Mouse (Mus musculus) right cerebral cortex, postnatal 4 days (tissue): Measurements from ENCODE around the gene Khdc4.
A peak's percentile ranks its signal among the peaks of the same experiment; 100 is the strongest.
"Not testable (repeated sequence)": the region's sequence is repeated elsewhere in the genome, so short reads cannot be mapped to it uniquely, and the experiment has no call there.

Source experiments
- DNase-seq: peaks from one replicate; pipeline ENCODE4 v3.0.0-alpha.2; 2022

Khdc4 gene

DNA sequence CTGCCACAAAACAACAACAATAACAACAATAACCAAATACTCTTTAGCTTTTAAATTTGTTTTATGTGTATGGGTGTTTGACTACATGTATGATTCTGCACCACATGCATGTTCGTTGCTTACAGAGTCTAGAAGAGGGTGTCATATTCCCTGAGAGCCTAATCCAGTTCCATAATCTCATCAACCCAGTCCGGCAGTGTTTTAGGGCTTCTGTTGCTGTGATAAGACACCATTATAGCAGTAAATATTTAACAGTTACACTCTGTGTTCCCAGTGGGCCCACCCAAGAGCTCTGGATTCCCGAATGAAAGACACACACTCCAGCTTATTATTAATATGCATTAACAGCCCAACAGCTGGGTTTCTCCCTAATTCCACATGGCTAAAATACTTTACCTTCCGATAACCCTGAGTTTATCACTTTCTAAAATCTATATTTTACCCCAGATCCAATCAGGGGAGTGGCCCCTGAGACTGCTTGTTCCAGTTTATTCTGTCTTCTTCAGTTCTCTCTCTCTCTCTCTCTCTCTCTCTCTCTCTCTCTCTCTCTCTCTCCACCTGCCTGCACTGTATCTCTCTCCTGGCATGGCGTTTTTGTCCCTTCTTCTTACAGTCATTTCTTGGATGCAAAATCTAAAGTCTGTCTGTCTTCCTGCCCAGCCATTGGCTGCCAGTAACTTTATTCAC is 27.0 kb upstream of the Khdc4 start:
- DNase-seq = no peak

DNA sequence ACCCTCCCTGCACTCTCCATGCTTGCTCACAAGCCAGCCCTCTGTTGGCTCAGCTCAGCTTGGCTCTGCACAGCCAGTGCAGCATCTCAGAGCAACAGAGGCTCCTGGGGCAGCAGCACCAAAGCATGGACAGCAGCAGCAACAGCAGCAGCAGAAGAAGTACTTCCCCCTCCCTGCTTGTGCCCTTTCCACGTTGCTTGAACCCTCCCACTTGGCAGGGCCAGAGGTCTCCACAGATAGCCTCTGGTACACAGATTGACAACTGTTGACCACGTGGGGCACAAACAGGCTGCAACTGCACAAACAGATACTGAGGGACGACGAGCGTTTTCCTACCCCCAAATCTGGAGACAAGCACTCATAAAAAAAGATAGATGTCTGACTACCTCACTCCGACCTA is 25.8 kb upstream of the Khdc4 start:
- DNase-seq = no peak

DNA sequence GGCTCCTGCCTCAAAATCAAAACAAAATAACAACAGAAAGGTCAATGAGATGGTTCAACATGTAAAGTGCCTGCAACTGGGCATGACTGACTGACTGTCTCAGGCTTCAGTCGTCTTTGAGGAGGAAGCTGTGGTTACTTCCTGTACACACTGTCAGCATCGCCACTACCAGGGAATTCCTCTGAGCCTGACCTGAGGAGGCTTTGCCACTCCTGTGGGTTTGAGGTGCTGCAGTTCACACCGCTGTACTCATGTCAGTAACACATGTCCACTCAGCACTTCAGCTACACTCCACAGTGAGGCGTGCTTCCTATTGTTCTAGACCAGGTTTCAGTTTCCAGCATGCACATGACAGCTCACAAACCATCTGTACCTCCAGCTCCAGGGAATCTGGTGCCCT is 21.5 kb upstream of the Khdc4 start:
- DNase-seq = no peak

DNA sequence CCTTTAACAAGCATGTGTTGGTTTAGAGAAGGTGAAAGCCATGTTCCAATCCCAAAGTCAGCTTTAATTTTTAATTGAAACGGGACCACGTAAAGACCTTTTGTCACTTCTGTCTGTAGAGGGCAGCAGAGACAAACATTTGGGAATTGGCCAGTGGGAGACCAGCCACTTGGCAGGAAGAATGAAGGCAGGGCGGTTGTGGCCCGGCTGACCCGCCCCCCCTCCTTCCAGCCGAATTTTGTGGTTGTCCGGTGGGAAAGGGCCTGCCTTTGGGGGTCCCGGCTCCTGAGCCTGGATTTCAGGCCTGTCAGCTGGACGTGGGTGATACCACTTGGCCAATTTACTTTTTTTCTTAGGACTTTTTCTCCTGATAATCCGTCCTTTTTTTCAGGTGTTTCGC is 8.2 kb upstream of the Khdc4 start:
- DNase-seq = peak; percentile 44

DNA sequence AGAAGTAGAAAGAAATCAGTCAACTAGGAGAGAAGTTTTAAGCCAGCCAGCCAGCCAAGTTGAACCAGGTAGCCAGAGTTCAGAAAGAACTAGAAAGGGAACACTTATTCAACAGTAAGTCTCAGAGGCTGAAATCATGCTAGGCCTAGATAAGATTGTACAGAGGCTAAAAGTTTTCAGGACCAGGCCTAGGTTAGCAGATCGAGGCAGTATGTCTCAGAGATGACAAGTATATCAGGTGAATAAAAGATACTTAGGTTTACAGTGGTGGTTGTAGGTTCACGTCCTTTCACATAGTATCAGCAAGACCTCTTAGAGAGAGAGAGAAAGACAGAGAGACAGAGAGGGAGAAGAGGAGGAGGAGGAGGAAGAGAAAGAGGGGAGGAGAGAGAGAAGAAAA is 1.8 kb upstream of the Khdc4 start:
- DNase-seq = no peak

DNA sequence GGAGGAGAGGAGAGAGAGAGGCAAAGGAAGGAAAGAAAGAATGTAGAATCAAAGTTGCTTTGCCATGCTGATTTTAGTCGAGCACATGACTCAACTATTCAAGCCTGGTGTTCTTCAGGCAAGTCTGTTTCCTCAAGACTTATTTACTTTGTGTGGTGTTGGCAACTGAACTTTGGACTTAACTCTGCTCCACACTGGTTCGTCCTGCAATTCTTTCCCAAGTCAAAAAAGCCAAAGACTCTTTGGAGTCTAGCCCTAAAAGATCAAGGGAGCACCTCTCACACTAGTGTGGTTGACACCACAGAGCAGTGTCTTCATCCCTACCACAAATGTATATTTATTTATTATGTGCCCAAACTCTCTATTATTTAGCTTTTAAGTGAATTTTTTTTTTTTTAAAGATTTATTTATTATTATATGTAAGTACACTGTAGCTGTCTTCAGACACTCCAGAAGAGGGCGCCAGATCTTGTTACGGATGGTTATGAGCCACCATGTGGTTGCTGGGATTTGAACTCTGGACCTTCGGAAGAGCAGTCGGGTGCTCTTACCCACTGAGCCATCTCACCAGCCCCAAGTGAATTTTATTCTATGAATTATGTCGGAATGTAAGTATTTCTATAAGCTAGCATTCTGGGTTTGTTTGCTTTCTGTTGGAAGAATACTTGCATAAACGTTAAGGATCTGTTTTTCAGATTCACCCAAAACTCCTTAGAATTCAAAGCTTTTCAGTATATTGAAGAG is 1.2 kb upstream of the Khdc4 start:
- no peak for DNase-seq

DNA sequence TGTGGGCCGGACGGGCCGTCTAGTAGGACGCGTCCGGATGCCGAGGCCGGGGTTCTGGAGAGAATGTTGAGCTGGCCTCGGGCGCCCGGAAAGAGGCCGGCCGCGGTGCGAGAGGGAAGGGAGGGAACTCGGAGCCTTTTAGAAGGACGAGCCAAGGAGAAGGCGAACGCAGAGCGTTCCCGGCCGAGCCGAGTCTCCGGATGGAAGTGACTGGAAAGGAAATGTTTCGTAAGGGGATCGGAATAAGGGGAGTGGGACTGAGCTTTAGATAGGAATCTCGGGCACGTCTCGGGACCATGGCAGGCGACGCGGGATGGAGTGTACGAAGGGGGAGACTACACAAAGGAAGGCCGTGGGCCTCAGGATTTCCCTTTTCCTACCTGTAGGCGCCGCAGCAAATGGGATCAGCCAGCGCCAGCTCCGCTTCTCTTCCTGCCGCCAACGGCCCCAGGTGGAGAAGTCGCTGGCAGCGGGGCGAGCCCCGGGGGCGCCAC is 402 bp downstream of the Khdc4 start:
- peak; percentile 48 for DNase-seq

DNA sequence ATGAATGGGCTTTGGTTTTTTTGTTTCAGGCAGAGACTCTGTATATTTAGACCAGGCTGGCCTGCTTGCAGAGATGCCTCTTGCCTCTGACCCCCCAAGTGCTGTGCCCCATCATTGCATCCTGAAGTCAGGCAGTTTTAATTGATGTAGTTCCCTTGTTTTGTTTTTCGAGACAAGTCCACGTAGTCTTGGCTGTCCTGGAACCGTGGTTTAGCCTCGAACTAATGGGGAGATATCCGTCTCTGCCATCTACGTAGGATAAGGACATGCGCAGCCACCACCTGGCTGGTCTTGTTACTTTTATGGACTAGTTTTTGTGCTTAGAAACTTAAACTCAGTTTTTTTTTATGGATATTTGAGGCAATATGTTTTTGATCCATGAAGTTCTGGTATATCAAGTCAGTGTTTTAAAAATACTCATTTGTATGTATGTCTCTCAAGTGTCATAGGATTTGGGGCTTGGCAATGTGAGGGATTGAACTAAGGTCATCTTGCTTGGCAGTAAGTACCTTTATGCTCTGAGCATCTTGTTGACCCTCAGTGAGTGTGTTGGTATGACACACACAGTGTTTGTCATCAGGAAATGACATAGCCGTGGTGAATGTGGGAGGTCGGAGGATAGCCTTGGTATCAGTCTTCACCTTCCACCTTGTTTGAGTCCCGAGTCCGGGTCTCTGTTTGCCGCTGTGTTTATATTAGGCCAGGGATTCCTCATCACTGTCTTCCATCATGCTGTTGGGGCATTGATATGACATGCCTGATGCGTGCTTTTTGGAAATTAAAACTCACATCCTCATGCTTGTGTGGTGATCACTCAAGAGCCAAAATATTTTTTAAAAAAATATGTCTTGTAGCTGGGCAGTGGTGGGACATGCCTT is 1.4 kb downstream of the Khdc4 start:
- no peak for DNase-seq

DNA sequence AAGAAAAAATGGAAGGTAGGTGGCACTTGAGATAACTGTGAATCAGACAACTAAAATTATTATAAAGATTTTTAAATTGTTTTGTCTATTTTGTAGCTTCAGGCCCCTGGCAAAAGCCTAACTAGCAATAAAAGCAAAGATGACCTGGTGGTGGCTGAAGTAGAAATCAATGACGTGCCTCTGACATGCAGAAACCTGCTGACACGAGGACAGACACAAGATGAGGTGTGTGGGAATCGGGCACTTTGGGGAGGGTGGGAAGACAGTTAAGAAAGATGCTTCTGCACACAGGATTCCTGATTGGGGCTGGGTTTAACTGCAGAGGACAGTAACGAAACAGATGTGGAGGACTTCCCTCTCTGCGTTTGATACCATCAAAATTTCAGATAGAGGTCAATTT is 3.5 kb downstream of the Khdc4 start:
- no peak for DNase-seq

DNA sequence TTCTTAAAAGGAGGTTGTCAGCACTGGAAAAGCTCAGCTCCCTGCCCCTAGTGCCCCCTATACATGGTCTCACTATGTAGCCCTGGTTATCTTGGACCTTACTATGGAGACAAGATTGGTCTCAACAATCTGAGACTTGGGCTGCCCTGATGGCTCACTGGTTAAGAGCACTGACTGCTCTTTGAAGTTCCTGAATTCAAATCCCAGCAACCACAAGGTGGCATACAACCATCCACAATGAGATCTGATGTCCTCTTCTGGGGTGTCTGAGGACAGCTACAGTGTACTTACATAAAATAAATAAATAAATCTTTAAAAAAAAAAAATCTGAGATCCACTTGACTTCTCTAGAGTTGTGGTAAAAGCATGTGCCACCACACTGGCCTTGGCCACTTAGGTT is 9.9 kb downstream of the Khdc4 start:
- DNase-seq = no peak

DNA sequence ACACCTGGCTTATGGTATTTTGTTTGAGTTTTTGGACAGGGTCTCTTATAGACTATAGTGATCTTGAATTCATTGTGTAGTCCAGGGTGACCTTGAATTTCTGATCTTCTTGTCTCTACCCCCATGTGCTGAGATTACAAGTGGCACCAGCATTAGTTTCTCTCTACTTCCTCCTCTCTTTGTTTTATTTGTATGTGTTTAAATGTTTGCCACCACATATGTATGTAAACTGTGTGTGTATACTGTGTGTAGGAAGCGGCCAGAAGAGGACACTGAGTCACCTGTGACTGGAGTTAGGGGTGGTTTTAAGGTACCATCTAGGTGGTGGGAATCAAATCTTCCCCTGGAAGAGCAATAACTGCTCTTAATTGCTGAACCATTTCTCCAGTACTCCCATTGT is 12.4 kb downstream of the Khdc4 start:
- DNase-seq = no peak

DNA sequence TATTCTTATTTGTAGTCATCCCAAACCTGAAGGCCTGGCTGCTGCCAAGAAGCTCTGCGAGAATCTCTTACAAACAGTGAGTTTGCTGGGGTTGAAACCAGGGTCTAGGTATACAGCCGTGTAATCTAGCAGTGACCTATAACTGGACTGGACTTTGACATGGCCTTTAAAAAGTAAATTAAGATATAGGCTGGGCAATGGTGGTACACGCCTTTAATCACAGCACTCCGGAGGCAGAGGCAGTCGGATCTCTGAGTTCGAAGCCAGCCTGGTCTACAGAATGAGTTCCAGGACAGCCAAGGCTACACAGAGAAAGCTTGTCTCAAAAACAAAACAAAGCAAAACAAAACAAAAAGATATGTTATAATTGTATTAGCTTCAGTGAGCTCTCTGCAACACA is 13.2 kb downstream of the Khdc4 start:
- no peak for DNase-seq

DNA sequence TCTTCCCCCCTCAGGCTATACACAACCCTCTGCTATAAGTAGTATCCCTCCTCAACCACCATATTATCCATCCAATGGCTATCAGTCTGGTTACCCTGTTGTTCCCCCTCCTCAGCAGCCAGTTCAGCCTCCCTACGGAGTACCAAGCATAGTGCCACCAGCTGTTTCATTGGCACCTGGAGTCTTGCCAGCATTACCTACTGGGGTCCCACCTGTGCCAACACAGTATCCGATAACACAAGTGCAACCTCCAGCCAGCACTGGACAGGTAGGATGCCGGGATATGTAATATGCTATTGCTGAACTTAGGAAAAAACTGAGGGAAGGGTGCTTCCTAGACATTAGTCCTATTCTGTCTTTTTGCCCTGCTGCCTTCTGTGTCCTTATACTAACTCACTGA is 14.6 kb downstream of the Khdc4 start:
- DNase-seq = no peak

DNA sequence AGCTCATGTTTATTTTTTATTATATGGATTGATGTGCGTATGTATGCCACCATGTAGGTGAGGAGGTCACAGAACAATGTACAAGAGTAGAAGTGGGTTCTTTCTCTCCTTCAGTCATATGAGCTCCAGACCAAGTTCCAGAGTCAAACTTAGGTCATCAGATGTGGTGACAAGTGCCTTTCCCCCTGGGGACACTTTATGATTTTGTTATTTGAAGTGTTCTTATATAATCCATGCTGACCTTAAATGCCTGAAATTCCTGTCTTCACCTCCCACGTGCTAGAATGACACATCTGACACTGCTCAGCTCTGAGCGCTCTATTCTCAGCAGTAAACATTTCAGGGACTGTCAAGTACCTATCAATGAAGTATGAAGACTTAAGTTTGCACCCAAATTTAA is 15.6 kb downstream of the Khdc4 start:
- no peak for DNase-seq

DNA sequence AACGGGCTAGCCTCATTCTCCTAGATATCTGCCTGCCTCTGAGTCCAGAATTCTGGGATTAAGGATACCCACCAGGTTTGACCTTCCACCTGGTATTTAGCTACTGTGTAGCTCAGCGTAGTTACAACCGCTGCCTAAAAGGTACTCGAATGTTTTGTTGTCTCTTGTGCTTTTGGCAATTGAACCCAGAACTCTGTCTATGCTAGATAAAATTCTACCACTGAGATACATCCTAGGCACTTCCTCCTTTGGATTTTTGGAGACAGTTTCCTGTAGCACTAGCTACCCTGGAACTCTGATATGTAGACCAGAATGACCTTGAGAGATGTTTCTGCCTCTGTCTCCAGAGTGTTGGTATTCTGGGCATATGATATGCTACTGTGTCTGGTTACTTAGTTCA is 28.1 kb downstream of the Khdc4 start:
- no peak for DNase-seq

DNA sequence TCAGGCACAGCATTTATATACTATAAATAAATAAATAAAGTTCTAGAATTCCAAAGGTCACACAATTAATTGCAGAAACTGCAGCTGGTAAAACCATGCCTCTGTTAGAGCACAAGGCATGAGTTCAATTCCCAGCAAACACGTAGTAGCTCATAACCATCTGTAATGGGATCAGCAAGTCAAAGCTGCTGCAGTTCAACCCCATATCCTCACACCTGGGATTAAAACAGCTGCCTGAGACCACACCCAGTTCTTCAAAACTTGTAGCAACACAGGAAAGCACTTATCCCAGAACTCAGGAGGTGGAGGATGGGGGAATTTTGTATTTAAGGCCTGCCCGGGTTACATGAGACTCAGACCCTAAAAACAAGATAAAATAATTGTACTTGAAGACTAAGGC is 29.1 kb downstream of the Khdc4 start:
- DNase-seq = no peak

DNA sequence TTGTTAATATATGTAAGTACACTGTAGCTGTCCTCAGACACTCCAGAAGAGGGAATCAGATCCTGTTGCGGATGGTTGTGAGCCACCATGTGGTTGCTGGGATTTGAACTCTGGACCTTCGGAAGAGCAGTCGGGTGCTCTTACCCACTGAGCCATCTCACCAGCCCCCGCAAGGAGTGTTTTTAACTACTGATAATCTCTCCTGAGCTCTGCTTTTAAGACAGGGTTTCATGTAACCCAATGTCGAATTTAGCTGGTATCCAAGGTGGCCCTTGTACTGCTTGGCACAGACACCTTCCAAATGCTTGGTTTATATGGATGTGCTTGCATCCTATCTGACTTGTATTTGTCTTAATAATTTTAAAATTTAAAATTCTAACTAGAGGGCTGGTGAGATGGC is 30.1 kb downstream of the Khdc4 start:
- not testable (repeated sequence) for DNase-seq

DNA sequence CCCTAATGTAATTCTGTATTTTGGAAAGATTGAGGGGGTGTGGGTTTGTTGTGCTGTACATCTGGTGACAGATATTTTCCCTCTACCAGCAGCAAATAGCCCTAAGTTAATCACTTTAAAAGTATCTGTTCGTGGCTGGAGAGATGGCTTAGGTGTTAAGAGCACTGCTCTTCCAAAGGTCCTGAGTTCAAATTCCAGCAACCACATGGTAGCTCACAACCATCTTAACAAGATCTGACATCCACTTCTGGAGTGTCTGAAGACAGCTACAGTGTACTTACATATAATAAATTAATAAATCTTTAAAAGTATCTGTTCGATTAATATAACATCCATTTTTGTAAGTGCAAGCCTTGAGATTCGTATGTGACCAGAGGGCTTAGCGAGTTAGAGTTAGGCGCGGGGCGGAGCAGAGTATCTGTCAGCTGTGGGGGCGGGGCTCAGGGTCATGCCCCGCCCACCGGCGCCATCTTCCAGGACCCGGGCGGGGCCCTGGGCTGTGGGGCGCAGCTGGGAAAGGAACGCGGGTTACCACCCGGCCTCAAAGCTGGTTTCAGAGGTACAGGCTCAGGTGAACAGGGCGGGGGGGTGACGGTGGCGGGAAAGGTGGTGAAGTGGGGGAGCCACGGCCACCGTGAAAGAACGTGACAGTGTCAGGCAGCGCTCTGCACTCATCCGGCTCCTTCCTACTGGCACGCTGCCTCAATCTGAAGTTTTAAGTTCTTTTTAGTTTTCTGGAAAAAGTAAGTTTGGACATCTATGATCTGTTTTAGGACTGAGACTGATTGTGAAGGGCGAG is 31.0 kb downstream of the Khdc4 start, which contains the start of gene Rit1:
Rit1 (plus strand) TSS at position 440 of the 799 bp plus-strand sequence.
- DNase-seq = peak; percentile 84

DNA sequence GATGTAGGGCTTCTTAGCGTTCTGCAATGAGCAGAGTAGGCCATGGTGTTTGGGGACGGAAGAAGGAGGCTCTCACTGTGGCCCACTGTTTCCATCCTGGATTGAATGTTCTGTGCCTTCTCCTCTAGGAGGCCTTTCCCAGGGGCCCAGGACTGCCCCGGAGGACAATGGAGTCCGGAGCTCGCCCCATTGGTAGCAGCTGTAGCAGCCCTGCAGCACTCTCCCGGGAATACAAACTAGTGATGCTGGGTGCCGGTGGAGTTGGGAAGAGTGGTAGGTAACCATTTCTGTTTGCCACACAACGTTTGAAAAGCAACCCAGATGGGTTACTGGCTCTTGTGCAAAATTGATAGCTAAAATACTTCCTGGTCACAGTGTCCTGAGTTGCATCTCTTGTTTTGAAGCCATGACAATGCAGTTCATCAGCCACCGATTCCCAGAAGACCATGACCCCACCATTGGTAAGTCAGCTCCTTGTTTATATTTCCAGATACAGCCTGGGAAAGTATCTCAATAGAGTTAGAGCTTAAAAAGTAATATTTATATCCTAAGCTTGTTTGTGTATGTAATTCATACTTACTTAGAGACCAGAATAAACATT is 31.7 kb downstream of the Khdc4 start:
- peak; percentile 25 for DNase-seq

DNA sequence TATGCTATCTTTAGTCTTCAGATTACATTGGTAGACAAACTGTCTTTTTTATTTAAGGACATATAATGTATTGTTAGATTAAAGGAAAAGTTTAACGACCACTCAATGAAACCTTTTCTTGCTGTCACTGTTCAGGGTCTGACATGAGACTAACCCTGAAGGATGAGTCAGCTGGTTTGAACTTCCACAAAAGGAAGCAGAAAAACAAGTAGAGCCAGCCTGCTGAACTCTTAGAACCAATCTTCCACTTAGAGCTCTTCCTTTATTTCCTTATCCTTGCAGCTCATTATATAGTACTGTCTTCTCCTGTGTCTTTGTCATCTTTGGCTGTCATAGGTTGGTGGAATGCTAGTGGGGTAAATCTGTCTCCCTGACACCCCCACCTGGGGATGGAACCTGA is 32.2 kb downstream of the Khdc4 start:
- DNase-seq = no peak

DNA sequence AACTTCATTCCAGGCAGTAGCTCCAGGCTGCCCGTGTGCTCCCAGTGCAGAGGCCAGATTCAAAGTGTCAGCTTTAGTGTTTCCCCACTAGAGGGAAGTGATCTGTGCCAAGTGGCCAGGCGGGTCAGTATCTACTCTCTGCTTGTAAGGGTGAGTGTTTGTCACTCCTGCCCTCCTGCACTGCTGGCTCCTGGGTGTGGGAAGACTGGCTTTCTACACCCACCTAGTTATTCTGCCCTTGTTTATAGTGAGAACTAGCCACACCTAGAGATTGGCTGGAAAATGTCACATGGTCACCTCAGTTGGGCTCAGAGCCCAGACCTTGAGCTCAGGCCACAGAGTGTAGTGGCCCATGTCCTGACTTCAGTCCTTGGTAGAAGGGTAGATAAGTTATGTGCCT is 33.5 kb downstream of the Khdc4 start:
- DNase-seq = no peak

DNA sequence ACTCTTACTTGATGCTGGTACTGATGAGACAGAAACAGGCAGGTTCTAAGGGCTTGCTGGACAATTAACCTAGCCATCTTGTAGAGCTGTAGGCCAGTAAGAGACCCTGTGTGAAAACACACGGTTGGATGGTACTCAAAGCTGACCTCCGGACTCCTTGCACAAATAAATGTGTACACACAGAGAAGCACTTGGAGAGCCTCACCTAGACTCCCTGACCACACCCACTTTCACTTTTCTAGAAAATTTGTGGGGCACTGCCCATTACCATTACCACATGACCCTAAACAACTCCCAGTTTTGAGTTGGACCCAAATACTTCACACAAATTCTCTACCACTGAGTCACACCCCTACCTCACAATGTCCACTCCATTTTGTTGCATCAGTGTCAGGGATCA is 51.0 kb downstream of the Khdc4 start:
- no peak for DNase-seq
